Comparison of ENCODE assay signal across 9 mouse cellular contexts in genomic region chrX:92597324-92597723, GRCm38 (mm10). TPM values are rescaled to one million over a fixed set of nuclear protein-coding genes. Genes with fewer than 3 reads are reported as not detected.
A peak's percentile ranks its signal among the peaks of the same experiment; 100 is the strongest.
DNase-seq lines count a peak whose midpoint lies in the region; ATAC-seq lines count a peak whose summit lies in the region.
"Had no signal": no experiment of that assay in that cellular context is flagged by ENCODE, and none has a peak within 500 bp of the region (broad histone marks: within the 10 kb centered on the region; RNA-seq: fewer than 3 reads in every experiment).

No protein-coding gene starts in this region.

- 42% methylated on average over 4 of the region's 4 CpGs for WGBS in neural tube, embryonic 11.5 days

- ATAC-seq in neural tube, embryonic 11.5 days (ENCODE audit: insufficient read depth, low FRiP score, low TSS enrichment): no peak
- no peak for ATAC-seq in megakaryocyte, adult 5-6 weeks (ENCODE audit: poor library complexity, severe bottlenecking)

- H3K27ac ChIP-seq in neural tube, embryonic 11.5 days (ENCODE audit: low read depth, low read length): no peak overlapping the region
- H3K27ac ChIP-seq: hindbrain, embryonic 15.5 days had no signal

- DNase-seq in heart, postnatal 10 days: peak; percentile 2 to 5
- DNase-seq in heart, postnatal 25 days (ENCODE audit: low spot score): no peak
- DNase-seq in neural tube, embryonic 11.5 days (ENCODE audit: low spot score): peak; percentile 34
- no peak for DNase-seq in neural tube, embryonic 10.5 days (ENCODE audit: extremely low spot score, low spot score)
- peak; percentile 3 to 15 for DNase-seq in frontal cortex, postnatal 14 days (ENCODE audit: low spot score in 2 of 2)
- DNase-seq in right cerebral cortex, postnatal 36 days (ENCODE audit: low spot score in 2 of 2): peak; percentile 1 to 2
- no peak for DNase-seq in urinary bladder, postnatal 36 days (ENCODE audit: low spot score in 2 of 2)

- H3K9me3 ChIP-seq in neural tube, embryonic 11.5 days (ENCODE audit: control insufficient read depth, low read length): no peaks in the 10 kb centered on the region
- H3K9me3 ChIP-seq: hindbrain, embryonic 15.5 days had no signal

- H3K9ac ChIP-seq in neural tube, embryonic 11.5 days (ENCODE audit: low read length): no peak overlapping the region
- H3K9ac ChIP-seq: hindbrain, embryonic 15.5 days had no signal

- no peak overlapping the region for H3K4me3 ChIP-seq in neural tube, embryonic 11.5 days (ENCODE audit: low read depth, low read length)
- H3K4me3 ChIP-seq: hindbrain, embryonic 15.5 days had no signal

- H3K27me3 ChIP-seq in neural tube, embryonic 11.5 days (ENCODE audit: control insufficient read depth, insufficient read depth, low read length): no peaks in the 10 kb centered on the region
- H3K27me3 ChIP-seq: hindbrain, embryonic 15.5 days had no signal

- no peaks in the 10 kb centered on the region for H3K36me3 ChIP-seq in neural tube, embryonic 11.5 days (ENCODE audit: control insufficient read depth, insufficient read depth, low read length)
- H3K36me3 ChIP-seq: hindbrain, embryonic 15.5 days had no signal

- H3K4me1 ChIP-seq in neural tube, embryonic 11.5 days (ENCODE audit: control insufficient read depth, insufficient read depth, low read length): no peaks in the 10 kb centered on the region
- H3K4me1 ChIP-seq: hindbrain, embryonic 15.5 days had no signal

- intact Hi-C loops in heart, postnatal 10 days (cut with DNase I): no loop called here
- intact Hi-C loops in heart, postnatal 25 days (cut with DNase I): no loop called here

- H3K4me2 ChIP-seq in neural tube, embryonic 11.5 days (ENCODE audit: low read depth): no peak overlapping the region
- H3K4me2 ChIP-seq: hindbrain, embryonic 15.5 days had no signal

RNA-seq across cellular contexts. Expression of gene Mageb18, which starts 2.0 kb away (rescaled TPM):
- total RNA-seq in heart, postnatal 10 days (2021): not detected
- total RNA-seq in heart, postnatal 25 days (2021): not detected
- not detected in 2 replicates for polyA plus RNA-seq in neural tube, embryonic 11.5 days (2014; fragmentation: Nextera tagmentation; extraction: Ambion mirVana)
- total RNA-seq in megakaryocyte, adult 5-6 weeks (2015): not detected in 2 replicates
- total RNA-seq in megakaryocyte, adult 5-6 weeks (2017): not detected in 2 replicates
- polyA plus RNA-seq: hindbrain, embryonic 15.5 days had no signal

Comparison
In these comparisons a context has a peak if more than half of its experiments do, and no peak if none do; other contexts are left out.
1. DNase-seq: peak in heart, postnatal 10 days (2 of 2), neural tube, embryonic 11.5 days (single experiment), frontal cortex, postnatal 14 days (2 of 2) and right cerebral cortex, postnatal 36 days (2 of 2); none in heart, postnatal 25 days (single experiment), neural tube, embryonic 10.5 days (single experiment) and urinary bladder, postnatal 36 days (0 of 2).